Mouse (Mus musculus): ENCODE data around the gene Rgs8.
A peak's percentile ranks its signal among the peaks of the same experiment; 100 is the strongest.

Rgs8 gene

GRCm38 (mm10) chr1:153652938-153653623, at the start of gene Rgs8:
TSS of gene Rgs8 (plus strand) at chr1:153653025.
- no peak for DNase-seq (ENCODE audit: low spot score)

DNA sequence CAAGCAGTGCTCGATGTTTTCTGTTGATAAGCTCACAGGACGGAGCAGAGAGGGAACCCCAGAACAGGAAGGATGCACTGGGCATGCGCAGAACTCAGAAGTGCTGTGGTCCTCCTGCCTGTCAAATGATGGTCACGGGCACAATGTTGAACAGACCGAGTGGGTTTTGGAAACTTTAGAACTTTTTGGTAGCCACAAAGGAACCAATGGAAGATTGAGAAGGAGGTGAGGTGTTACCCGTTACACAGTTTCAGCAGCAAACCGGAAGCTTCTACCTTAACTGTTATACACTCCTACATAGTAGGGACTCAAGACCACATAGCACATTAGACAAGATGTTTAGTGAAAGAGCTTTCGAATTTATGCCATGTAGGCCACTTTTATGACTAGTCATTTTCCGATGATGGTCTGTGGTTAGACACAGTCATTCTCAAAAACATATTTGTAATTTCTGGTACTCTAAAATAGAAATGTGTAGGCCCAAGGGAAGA, 35.4 kb upstream of the Rgs8 start:
- no peak for DNase-seq (ENCODE audit: low spot score)

- DNase-seq (ENCODE audit: low spot score): no peak
Observed at GRCm38 (mm10) chr1:153623036-153623435, 29.8 kb upstream of the Rgs8 start.

- no peak for DNase-seq (ENCODE audit: low spot score)
Observed at GRCm38 (mm10) chr1:153632686-153633085, 20.1 kb upstream of the Rgs8 start.

- no peak for DNase-seq (ENCODE audit: low spot score)
Observed at GRCm38 (mm10) chr1:153635056-153635455, 17.8 kb upstream of the Rgs8 start.

DNA sequence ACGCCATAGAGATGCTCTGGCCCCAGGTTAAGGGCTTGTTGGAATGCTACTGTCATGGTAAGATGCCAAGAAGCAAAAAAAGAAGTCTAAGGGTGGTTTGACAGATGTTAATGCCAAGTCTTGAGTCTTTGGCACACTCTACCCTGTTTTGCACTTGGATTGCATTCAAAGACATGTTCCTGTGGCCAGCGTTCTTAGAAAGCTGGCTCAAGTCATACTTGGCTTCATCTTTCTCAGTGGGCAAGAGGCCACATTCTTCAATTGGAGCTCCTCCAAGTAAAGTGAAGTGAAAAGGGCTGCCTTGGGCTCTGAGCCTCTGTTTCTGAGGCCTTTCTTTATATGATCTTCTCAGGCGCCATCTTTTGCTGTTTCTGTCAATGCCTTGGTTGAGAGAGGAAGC, 17.3 kb upstream of the Rgs8 start:
- DNase-seq (ENCODE audit: low spot score): peak; percentile 26

- no peak for DNase-seq (ENCODE audit: low spot score)
Observed at GRCm38 (mm10) chr1:153636821-153637220, 16.0 kb upstream of the Rgs8 start.

DNA sequence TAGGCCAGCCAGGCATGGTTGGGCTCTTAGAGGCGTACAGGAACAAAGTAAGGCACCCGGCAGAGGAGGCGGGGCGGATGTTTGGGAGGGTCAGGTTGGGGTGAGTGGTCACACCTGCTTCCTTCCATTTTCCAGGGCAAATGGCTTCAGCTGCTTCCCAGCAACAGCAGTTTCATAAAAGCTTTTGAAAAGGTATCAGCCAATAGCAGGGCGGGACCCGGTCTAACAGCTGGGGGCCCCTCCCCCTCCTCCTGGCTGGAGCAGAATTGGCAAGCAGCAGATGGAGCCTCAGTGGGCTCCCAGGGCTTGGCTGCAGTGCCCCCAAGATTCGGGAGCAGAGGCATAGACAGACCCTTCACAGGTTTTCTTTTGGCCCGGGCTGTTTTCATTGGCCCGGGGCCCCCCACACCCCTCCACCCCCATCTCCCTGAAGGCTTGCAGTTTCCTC, 11.3 kb upstream of the Rgs8 start:
- DNase-seq (ENCODE audit: low spot score): no peak

- no peak for DNase-seq (ENCODE audit: low spot score)
Observed at GRCm38 (mm10) chr1:153641940-153642501, 10.8 kb upstream of the Rgs8 start.

DNA sequence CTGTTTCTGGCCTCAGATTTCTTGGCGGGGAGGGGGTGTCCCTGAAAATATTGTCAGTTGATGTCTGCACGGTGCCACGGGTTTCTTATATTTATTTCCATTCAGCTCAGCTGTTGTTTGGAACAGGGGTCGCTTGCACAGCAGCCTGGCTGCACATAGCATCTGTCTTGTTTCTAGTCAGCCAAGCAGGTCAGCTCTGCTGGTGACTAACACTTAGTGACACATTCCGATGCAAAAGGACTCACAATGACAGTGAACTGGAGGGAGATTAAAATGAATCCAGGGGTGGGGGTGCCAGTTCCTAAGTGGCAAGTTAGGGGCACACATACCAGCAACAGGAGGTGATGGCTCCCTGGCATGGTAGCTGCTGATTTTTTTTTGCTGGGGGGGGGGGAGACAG, 849 bp downstream of the Rgs8 start:
- DNase-seq (ENCODE audit: low spot score): no peak

- DNase-seq (ENCODE audit: low spot score): no peak
Observed at GRCm38 (mm10) chr1:153659666-153660065, 6.8 kb downstream of the Rgs8 start.

DNA sequence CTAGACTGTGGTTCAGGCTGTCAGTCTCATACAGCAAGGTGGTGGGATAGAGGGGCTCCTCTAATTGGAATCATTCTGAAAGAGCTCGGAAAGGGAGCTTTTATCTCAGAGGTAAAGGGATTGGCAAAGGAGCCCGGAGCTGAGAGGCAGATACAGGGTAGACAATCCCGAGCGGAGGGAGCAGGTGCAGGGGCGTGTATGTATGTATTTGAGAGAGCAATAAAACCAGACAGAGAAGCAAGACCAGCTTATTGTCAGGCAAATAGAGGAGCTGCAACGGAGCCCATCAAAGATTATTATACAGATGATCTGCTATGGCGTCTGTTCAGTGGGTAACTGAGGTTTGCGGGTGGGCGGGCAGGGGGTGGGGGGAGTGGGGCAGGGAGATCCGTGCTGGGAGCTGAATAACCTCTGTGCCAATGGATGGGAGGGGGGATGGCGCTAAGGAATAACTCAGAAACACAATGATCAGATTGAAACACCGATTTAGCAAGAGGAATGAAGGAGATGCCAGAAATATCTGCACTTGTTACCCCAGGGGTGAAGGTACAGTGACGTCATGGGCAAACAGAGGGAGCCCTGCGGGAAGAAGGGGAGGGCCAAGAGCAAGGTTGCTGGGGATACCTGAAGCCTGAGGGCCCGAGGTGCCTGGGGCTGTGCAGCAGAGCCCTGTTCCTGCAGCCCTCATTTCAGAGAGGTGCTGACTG, 8.3 kb downstream of the Rgs8 start:
- DNase-seq (ENCODE audit: low spot score): no peak

DNA sequence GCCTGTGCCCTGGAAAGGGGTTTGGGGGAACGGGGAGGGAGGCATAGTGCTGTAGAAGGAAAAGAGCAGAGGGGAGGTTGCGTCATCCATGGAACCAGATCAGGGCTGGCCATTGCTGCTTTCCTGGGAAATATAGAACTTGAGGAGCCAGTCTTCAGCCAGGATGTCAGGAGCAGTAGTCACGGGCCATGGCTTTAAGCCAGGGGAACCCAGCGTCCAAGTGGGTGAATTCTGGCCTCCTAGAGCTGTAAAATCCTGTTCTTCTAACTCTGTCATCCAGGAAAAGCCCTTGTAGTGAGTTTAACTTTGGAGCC, 8.8 kb downstream of the Rgs8 start:
- DNase-seq (ENCODE audit: low spot score): no peak

DNA sequence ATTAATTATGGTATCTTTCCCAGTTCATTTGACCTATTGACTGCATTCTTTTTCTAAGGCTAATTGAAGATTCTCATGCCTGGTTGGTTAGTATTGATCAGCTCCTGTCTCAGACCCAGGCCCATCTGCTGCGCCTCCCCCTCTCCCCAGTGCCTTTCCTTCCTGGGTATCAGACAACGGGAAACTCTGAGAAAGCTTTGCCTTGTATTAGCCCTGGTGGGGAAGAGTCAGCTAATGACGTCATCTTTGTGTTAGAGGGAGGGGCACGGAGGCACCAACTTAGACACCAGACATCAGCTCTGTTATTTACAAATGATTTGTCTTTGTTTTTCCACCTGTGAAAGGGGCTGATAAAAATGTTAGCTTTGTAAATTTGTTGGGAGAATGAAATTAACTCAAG, 9.5 kb downstream of the Rgs8 start:
- no peak for DNase-seq (ENCODE audit: low spot score)

- DNase-seq (ENCODE audit: low spot score): no peak
Observed at GRCm38 (mm10) chr1:153665066-153665715, 12.4 kb downstream of the Rgs8 start.

DNA sequence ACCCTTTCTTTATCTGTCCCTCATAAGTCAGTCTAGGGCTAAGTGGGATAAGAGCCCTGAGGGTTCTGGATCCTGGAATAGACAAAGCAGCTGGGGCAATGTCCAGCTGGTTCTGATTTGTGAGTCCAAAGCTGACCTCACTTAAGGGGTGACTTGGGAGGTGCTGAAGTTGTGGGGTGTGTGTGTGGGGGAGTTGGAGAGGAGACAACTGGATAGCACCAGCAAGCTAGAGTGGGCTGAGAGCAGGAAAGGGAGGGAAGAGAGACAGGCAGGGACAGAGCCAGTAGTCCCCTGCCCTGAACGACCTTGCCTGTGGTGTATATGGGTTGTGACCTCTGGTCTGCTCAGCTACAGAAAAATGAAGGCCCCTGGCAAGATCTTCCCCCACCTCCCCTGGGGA, 13.4 kb downstream of the Rgs8 start:
- DNase-seq (ENCODE audit: low spot score): no peak

- DNase-seq (ENCODE audit: low spot score): no peak
Observed at GRCm38 (mm10) chr1:153667244-153667727, 14.5 kb downstream of the Rgs8 start.

- DNase-seq (ENCODE audit: low spot score): no peak
Observed at GRCm38 (mm10) chr1:153667781-153668180, 15.0 kb downstream of the Rgs8 start.

- no peak for DNase-seq (ENCODE audit: low spot score)
Observed at GRCm38 (mm10) chr1:153669086-153669485, 16.3 kb downstream of the Rgs8 start.

- no peak for DNase-seq (ENCODE audit: low spot score)
Observed at GRCm38 (mm10) chr1:153669728-153670127, 16.9 kb downstream of the Rgs8 start.

DNA sequence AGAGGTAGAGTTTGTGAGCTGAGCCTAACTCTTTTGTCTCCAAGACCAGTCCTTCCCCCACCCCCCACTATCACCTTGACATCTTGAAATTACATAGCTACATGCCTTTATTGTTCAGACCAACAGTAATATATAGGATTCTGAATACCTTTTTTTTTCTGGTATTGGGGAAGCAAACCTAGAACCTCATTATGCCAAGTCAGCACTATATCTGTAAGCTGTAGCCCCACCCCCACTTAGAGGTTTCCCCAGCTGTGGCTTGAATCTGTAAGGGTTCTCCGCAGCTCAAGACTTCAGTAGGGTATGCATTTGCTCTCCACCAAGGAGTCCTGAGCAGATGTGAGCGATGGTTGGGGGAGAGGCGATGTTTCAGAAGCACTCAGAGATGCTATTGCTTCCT, 18.5 kb downstream of the Rgs8 start:
- DNase-seq (ENCODE audit: low spot score): no peak

DNA sequence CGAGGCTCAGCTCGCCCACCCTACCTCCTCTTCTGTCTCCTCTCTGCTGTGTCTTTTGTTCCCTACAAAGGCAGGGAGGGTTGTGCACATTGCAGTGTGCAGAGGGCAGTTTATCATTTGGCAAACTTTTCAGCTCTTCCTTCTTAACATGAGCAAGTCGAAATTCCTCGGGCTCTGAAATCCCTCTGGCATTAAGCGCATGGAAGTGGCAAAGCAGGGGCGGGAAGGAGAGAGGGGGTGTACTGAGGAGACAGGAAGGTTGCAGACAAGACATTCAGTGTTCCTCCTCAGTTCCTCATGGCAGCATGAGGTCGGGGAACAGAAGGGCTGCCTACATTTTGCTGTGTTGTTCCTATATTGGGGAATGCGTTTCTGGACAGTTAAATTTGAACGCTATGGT, 19.9 kb downstream of the Rgs8 start:
- DNase-seq (ENCODE audit: low spot score): no peak

DNA sequence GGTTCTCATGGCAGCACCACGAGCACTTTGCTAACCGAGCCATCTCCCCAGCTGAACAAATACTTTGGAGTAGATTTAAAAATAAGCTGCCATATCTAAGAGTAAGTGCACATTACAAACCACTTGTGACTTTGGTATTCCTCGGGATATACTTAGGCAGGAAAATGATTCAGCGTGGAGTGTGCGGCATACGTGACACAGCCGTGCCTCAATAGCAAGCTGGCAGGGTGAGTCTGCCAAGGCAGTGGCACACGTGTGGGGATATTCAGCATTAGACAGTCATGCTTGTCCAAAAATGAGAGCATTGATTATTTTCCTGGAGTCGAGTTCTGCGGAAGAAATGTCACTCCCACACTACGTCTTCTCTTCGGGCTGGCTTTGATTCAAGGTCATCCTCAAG, 21.1 kb downstream of the Rgs8 start:
- no peak for DNase-seq (ENCODE audit: low spot score)
